Mouse (Mus musculus) hindbrain, embryonic 15.5 days (tissue): ENCODE data around the gene Nfkb2. TPM values are rescaled to one million over a fixed set of nuclear protein-coding genes. Genes with fewer than 3 reads are reported as not detected.

ENCODE experiments used
- ATAC-seq: fragments of 200-750 bp; cut with Nextera tagmentation; 2 replicates; pipeline ENCODE4 v1.8.0; 2017; ENCODE audit warnings: low read depth, moderate number of reproducible peaks, moderate TSS enrichment; ENCODE audit not compliant: low FRiP score
- H3K27ac ChIP-seq: fragments of 300-500 bp; sonication (generic); replicated peaks from 2 replicates; pipeline ENCODE4 v1.5.1; 2015; ENCODE audit warnings: mild to moderate bottlenecking, inconsistent platforms
- H3K27me3 ChIP-seq: fragments of 300-500 bp; sonication (generic); 2 replicates; pipeline ENCODE4 v1.6.1; 2015; ENCODE audit warnings: control low read depth, inconsistent platforms
- H3K36me3 ChIP-seq: fragments of 300-500 bp; sonication (generic); 2 replicates; pipeline ENCODE4 v1.6.1; 2015; ENCODE audit warnings: control low read depth, inconsistent platforms
- H3K4me1 ChIP-seq: fragments of 300-500 bp; sonication (generic); replicated peaks from 2 replicates; pipeline ENCODE4 v1.6.1; 2015; ENCODE audit warnings: control low read depth, inconsistent platforms
- H3K4me2 ChIP-seq: fragments of 300-500 bp; sonication (generic); 2 replicates; pipeline ENCODE4 v1.6.1; 2015; ENCODE audit warnings: moderate library complexity, mild to moderate bottlenecking, inconsistent platforms
- H3K4me3 ChIP-seq: fragments of 300-500 bp; sonication (generic); 2 replicates; pipeline ENCODE4 v1.5.1; 2015; ENCODE audit warnings: mild to moderate bottlenecking, inconsistent platforms
- H3K9ac ChIP-seq: fragments of 300-500 bp; sonication (generic); 2 replicates; pipeline ENCODE4 v1.6.1; 2015; ENCODE audit warnings: inconsistent platforms
- H3K9me3 ChIP-seq: fragments of 300-500 bp; sonication (generic); 2 replicates; pipeline ENCODE4 v1.6.1; 2016; ENCODE audit warnings: control low read depth, inconsistent platforms
- WGBS: fragments of 180-500 bp; shearing (Covaris S2); methylation state at CpG from one replicate; pipeline ENCODE4 v1.1.7; 2015; 5-methylcytosine and 5-hydroxymethylcytosine counted together
- polyA plus RNA-seq: library from polyadenylated mRNA; unstranded; fragments of >200 nt; fragmentation: Nextera tagmentation; extraction: Ambion mirVana; gene quantifications from 2 replicates; pipeline ENCODE4 v1.2.1, GENCODE M21; 2015

Gene Nfkb2
- polyA plus RNA-seq, 1 experiment from 2014 or later, result 2.8 TPM

- Histone ChIP-seq H3K4me1 (peaks cover 17% of the 10 kb centered on the region), H3K9ac (no peak overlapping the region), H3K27ac (no peak overlapping the region), H3K4me2 (no peak overlapping the region), H3K4me3 (no peak overlapping the region), H3K36me3 (peaks cover 26% of the 10 kb centered on the region; the same call in 1 of the 2 replicates), H3K27me3 (peaks cover 40% of the 10 kb centered on the region), H3K9me3 (no peaks in the 10 kb centered on the region)
- ATAC-seq, result no peak
- 92% methylated on average over 12 of the region's 12 CpGs for WGBS
Measured at GRCm38 (mm10) chr19:46310312-46310865, 6.3 kb downstream of the Nfkb2 start.

- Histone ChIP-seq H3K9me3 (no peaks in the 10 kb centered on the region), H3K4me1 (peaks cover 24% of the 10 kb centered on the region), H3K27me3 (peaks cover 43% of the 10 kb centered on the region), H3K4me3 (no peak overlapping the region), H3K27ac (no peak overlapping the region), H3K4me2 (no peak overlapping the region), H3K36me3 (peaks cover 26% of the 10 kb centered on the region; the same call in 1 of the 2 replicates), H3K9ac (no peak overlapping the region)
- 86% methylated on average over 9 of the region's 9 CpGs for WGBS
- no peak for ATAC-seq
Measured at GRCm38 (mm10) chr19:46311341-46311740, 7.2 kb downstream of the Nfkb2 start.

- Histone ChIP-seq H3K4me1 (peaks cover 35% of the 10 kb centered on the region), H3K4me3 (no peak overlapping the region), H3K9me3 (no peaks in the 10 kb centered on the region), H3K27me3 (peaks cover 39% of the 10 kb centered on the region), H3K9ac (no peak overlapping the region), H3K4me2 (no peak overlapping the region), H3K36me3 (peaks cover 26% of the 10 kb centered on the region; the same call in 1 of the 2 replicates), H3K27ac (no peak overlapping the region)
- ATAC-seq, result no peak
- WGBS, result 88% methylated on average over 21 of the region's 21 CpGs
Measured at GRCm38 (mm10) chr19:46312566-46312965, 8.4 kb downstream of the Nfkb2 start.

GRCm38 (mm10) chr19:46313116-46313515 is 9.0 kb downstream of the Nfkb2 start:
- H3K27me3 ChIP-seq, result peaks cover 34% of the 10 kb centered on the region
- peaks cover 40% of the 10 kb centered on the region for H3K4me1 ChIP-seq
- WGBS, result 87% methylated on average over 9 of the region's 9 CpGs
- ATAC-seq, result no peak
- no peak overlapping the region for H3K4me3 ChIP-seq
- no peak overlapping the region for H3K4me2 ChIP-seq
- H3K9me3 ChIP-seq, result no peaks in the 10 kb centered on the region
- H3K9ac ChIP-seq, result no peak overlapping the region
- peaks cover 26% of the 10 kb centered on the region; the same call in 1 of the 2 replicates for H3K36me3 ChIP-seq
- no peak overlapping the region for H3K27ac ChIP-seq

- H3K9me3 ChIP-seq, result no peaks in the 10 kb centered on the region
- no peak overlapping the region for H3K4me2 ChIP-seq
- no peak overlapping the region for H3K4me3 ChIP-seq
- 67% methylated on average over 6 of the region's 6 CpGs for WGBS
- peaks cover 43% of the 10 kb centered on the region for H3K4me1 ChIP-seq
- peaks cover 26% of the 10 kb centered on the region; the same call in 1 of the 2 replicates for H3K36me3 ChIP-seq
- H3K27me3 ChIP-seq, result peaks cover 33% of the 10 kb centered on the region
- no peak overlapping the region for H3K9ac ChIP-seq
- no peak for ATAC-seq
- no peak overlapping the region for H3K27ac ChIP-seq
Measured at GRCm38 (mm10) chr19:46313591-46313990, 9.5 kb downstream of the Nfkb2 start.

GRCm38 (mm10) chr19:46314151-46314601 is 10.1 kb downstream of the Nfkb2 start:
- 15% methylated on average over 18 of the region's 18 CpGs for WGBS
- no peaks in the 10 kb centered on the region for H3K9me3 ChIP-seq
- H3K27me3 ChIP-seq, result peaks cover 33% of the 10 kb centered on the region
- no peak overlapping the region for H3K4me3 ChIP-seq
- no peak overlapping the region for H3K27ac ChIP-seq
- ATAC-seq, result no peak
- no peak overlapping the region for H3K4me2 ChIP-seq
- peaks cover 45% of the 10 kb centered on the region for H3K4me1 ChIP-seq
- H3K36me3 ChIP-seq, result peaks cover 26% of the 10 kb centered on the region; the same call in 1 of the 2 replicates
- H3K9ac ChIP-seq, result no peak overlapping the region

- peaks cover 54% of the 10 kb centered on the region for H3K4me1 ChIP-seq
- peaks cover 37% of the 10 kb centered on the region for H3K27me3 ChIP-seq
- no peak for ATAC-seq
- no peak overlapping the region for H3K27ac ChIP-seq
- H3K9ac ChIP-seq, result no peak overlapping the region
- H3K9me3 ChIP-seq, result no peaks in the 10 kb centered on the region
- H3K4me3 ChIP-seq, result no peak overlapping the region
- WGBS, result 46% methylated on average over 14 of the region's 14 CpGs
- peaks cover 26% of the 10 kb centered on the region; the same call in 1 of the 2 replicates for H3K36me3 ChIP-seq
- H3K4me2 ChIP-seq, result 0 out of 2 replicates have a peak overlapping the region, but pooled peaks have one; percentile 82
Measured at GRCm38 (mm10) chr19:46314872-46315742, 11.0 kb downstream of the Nfkb2 start.

GRCm38 (mm10) chr19:46315752-46316610 is 11.9 kb downstream of the Nfkb2 start:
- Histone ChIP-seq H3K27ac (no peak overlapping the region), H3K4me1 (peaks cover 60% of the 10 kb centered on the region), H3K4me2 (peak overlapping the region; percentile 82), H3K36me3 (peaks cover 23% of the 10 kb centered on the region; the same call in 1 of the 2 replicates), H3K9ac (peak overlapping the region; percentile 60; the same call in 1 of the 2 replicates), H3K4me3 (peak overlapping the region; percentile 66), H3K9me3 (no peaks in the 10 kb centered on the region), H3K27me3 (peaks cover 40% of the 10 kb centered on the region)
- WGBS, result 40% methylated on average over 12 of the region's 12 CpGs
- no peak for ATAC-seq

- peaks cover 70% of the 10 kb centered on the region for H3K4me1 ChIP-seq
- peaks cover 17% of the 10 kb centered on the region; the same call in 1 of the 2 replicates for H3K36me3 ChIP-seq
- no peaks in the 10 kb centered on the region for H3K9me3 ChIP-seq
- peak overlapping the region; percentile 60 for H3K9ac ChIP-seq
- H3K27me3 ChIP-seq, result peaks cover 40% of the 10 kb centered on the region
- H3K4me3 ChIP-seq, result peak overlapping the region; percentile 66
- H3K27ac ChIP-seq, result peak overlapping the region; percentile 79
- 23% methylated on average over 15 of the region's 15 CpGs for WGBS
- no peak for ATAC-seq
- peak overlapping the region; percentile 82 for H3K4me2 ChIP-seq
Measured at GRCm38 (mm10) chr19:46316846-46317545, 12.9 kb downstream of the Nfkb2 start.

- Histone ChIP-seq H3K4me1 (peaks cover 75% of the 10 kb centered on the region), H3K27me3 (peaks cover 40% of the 10 kb centered on the region), H3K4me2 (peak overlapping the region; percentile 82), H3K27ac (peak overlapping the region; percentile 79), H3K36me3 (peaks cover 14% of the 10 kb centered on the region; the same call in 1 of the 2 replicates), H3K9ac (peak overlapping the region; percentile 60), H3K4me3 (peak overlapping the region; percentile 66), H3K9me3 (no peaks in the 10 kb centered on the region)
- ATAC-seq, result peak; percentile 28
- under 1% methylated on average over 44 of the region's 48 CpGs for WGBS
Measured at GRCm38 (mm10) chr19:46317546-46317885, 13.4 kb downstream of the Nfkb2 start.

GRCm38 (mm10) chr19:46318031-46318471 is 13.9 kb downstream of the Nfkb2 start:
- H3K27me3 ChIP-seq, result peaks cover 40% of the 10 kb centered on the region
- H3K9ac ChIP-seq, result peak overlapping the region; percentile 60
- H3K4me1 ChIP-seq, result peaks cover 81% of the 10 kb centered on the region
- H3K27ac ChIP-seq, result peak overlapping the region; percentile 79
- 1% methylated on average over 32 of the region's 42 CpGs for WGBS
- no peaks in the 10 kb centered on the region for H3K9me3 ChIP-seq
- peak overlapping the region; percentile 66 for H3K4me3 ChIP-seq
- peak; percentile 11; the same call in 1 of the 2 replicates for ATAC-seq
- H3K36me3 ChIP-seq, result peaks cover 11% of the 10 kb centered on the region; the same call in 1 of the 2 replicates
- H3K4me2 ChIP-seq, result peak overlapping the region; percentile 82
